Mouse (Mus musculus): ENCODE measurements around the gene Setdb1.

Gene Setdb1

DNA sequence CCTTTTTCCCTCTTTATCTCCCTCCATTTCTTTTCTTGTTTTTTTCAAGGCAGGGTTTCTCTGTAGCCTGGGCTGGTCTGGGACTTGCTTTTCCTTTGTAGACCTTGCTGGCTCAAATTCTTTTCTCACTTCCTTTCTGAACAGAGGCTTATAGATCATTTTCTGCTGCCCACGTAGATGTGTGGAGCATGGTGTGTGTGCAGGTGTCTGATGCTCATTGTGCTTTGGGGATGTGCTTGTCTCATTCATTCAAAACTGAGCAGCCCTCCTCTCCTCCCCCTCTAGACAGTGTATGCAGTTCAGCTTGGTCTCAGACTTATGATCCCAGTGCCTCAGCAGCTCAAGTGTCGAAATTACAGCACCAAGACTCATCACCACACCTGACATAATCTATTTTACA is 37.9 kb downstream of the Setdb1 start:
- no peak for DNase-seq (ENCODE audit: low spot score in 2 of 2)

DNA sequence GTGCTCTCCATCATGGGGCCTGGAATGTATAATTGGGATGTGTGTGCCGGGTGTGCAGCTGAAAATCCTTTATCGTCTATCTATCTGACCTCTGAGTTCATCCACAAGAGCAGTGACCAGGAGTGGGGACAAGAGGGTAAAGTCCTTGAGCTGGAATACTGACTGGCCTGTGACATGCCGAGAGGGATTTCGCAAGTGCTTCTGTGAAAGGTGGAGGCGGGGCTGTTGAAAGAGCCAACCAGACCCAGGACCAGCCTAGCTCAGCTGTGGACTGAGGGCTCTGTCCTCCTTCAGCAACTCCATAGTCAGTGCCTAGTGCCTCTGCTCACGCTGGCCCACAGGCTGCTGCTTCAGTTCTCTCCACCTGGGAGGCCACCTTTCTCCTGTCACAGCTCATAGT is 38.5 kb downstream of the Setdb1 start:
- no peak for DNase-seq (ENCODE audit: low spot score in 2 of 2)

DNA sequence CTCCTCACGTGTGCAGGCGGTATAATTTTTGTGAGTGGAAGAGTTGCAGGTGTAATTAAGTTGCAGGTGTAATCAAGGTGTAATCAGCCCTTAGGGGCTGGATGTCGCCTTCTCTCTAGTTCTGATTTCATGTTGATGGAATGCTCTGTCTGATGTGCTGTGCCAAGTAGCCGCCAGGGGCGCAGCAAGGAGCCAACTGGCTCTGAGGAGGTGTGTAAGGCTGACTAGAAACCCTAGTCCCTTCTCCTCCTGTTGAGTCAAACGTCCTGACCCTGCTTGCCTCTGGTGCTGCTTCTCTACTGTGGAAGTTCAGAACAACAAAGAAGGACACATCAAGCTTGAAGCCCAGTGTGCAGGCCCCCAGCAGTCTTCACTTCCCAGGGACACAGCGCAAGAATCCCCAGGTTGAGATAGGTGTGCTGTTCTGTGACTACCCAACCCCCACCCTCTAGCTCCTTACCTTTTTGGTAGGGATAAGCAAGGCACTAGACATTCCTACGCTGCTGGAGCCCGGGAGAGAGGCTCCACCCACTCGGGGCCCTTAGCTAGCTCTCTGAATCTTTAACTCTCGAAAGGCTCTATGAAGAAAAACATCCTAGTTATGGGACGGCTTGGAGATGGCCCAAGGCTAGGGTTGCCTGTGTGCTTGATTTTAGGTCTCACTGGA is 39.5 kb downstream of the Setdb1 start:
- peak; percentile 32 to 65 for DNase-seq (ENCODE audit: low spot score in 2 of 2)

DNA sequence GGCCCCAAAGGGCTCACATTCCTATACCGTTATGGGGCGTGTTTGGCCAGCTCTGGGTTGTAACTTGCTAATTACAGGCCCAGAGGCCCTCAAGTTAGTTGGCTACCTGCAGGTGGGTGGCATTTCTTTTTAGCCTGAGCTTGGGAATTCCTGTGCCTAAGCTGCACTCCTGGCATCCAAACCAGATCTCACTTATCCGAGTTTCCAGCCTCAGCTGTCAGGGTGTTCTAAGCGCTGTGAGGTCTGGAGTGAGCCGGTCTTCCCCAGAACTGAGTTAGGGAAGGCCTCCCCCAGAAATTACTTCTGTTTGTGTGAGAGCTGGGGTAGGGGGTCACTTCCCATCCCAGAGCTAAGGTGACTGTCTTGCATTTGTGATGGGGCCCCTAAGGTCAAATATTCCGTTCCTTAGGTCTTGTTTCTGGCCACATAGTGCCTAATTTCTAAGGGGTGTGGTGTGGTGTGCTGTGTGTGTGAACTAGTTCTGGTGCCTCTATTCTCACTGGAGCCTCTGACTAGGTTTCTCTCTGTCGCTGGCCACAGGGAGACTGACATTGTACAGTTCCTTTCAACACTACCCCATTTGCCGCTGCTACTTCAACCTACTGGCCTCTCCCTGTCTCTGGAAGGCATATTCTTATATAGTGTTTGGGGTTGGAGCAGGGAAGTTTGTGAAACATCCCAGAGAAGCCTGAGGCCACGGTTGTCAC is 41.0 kb downstream of the Setdb1 start:
- DNase-seq (ENCODE audit: low spot score in 2 of 2): no peak

DNA sequence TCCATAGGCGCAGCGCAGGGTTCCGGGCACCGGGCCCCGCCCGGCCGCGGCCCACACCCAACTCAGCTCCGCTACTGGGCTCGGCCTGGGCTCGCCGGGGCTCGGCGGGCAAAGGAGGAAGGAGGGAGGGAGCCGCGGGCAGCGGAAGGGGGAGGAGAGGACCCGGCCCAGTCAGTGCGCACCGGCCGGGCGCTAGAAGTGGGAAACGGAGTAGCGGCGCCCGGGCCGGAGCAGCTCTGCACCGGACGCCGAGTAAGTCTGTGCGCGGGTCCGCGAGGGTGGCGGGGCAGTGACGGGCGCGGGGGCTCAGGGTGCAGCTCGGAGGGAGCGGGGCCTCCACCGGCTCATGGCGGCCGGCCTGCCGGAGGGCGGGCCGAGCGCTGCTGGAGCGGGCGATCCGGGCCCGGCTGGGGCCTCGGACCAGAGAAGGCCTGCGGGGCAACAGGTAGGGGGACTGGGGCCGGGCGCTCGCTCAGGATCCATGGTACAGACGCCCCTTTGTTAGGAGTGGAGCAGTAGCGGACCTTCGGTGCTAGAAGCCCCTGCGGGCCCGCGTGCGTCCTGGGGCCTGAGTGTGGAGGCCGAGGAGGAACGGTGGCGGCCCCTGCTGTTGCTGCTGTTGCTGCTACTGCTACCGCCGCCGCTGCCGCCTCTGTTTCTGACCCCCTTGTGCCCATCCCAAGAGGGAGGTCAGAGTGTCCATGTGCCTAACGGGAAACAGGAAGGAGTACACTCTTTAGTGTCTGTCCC is 41.7 kb downstream of the Setdb1 start:
- peak; percentile 91 to 93 for DNase-seq (ENCODE audit: low spot score in 2 of 2)

DNA sequence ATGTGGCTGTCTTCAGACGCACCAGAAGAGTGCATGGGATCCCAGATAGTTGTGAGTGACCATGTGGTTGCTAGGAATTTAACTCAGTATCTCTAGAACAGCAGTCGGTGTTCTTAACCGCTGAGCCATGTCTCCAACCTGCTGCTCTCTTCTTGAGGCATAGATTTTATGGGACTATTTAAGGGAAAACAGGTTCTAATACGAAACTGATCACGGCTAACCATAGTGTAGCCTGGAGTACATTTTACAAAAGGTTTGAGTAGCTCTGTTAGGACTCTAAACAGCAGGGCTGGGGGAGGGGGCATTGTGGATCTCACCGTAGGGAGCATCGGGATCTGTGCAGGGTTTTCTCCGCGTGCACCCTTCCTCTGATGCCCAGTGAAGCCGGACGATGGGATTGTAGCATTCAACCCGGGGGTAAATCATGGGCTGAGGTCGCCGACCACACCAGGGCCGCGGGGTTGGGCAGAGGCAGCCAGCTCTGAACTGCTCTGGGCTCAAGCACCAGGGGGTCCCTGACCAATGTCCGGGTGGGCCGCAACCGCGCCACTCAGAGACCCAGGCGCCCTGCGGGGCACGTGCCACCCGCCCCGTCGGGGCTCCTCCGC is 42.4 kb downstream of the Setdb1 start, which contains the start of gene Cers2:
TSS of gene Cers2 (plus strand) at position 306 of the 608 bp plus-strand sequence.
- DNase-seq (ENCODE audit: low spot score in 2 of 2): no peak

DNA sequence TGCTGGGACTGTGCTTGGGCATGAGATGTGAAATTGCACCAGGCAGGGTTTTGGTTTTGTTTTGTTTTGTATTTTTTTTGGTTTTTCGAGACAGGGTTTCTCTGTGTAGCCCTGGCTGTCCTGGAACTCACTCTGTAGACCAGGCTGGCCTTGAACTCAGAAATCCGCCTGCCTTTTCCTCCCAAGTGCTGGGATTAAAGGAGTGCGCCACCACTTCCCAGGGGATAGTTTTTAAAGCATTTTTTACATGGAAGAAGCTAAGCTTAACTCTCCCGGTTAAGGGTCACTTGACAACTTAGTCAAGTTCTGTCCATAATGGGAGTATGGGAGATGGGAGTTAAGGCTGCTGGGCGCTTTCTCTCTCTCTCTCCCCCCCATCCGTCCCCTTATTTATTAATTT is 42.9 kb downstream of the Setdb1 start:
- no peak for DNase-seq (ENCODE audit: low spot score in 2 of 2)

DNA sequence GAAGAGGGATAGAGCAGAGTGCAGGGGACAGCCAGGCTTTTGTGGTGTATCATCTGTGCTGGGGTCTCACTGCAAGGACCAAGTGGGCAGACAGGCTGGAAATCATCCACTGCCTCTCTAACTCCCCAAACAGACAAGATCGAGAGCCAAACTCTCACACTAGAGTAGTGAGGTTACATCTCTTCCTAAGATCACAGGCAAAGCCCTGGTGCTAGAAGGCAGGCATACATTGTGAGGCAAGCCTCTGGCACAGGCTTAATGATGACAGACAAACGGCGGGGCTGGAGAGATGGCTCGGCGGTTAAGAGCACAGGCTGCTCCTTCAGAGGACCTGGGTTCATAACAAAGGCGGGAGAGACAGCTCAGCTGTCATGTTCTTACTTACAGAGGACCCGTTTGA is 43.5 kb downstream of the Setdb1 start:
- DNase-seq (ENCODE audit: low spot score in 2 of 2): no peak

DNA sequence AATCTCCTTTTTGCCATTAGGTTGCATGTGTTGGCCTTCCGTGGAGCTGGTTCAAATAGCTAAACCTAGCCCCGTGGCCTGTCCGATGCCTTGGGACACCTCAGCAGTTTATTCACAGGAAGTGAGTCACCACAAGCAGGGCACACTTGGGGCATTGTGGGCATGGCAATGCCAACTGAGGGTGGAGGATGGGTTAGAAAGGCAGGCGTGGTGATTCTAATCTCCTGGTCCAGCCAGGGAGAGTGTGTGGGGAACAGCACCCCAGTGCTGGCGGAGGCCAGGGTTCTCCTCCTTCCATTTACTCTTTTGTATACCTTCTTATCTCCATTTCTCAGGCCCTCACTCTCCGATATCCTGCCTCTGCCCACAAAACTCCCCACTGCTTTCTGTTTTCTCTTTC is 44.4 kb downstream of the Setdb1 start:
- DNase-seq (ENCODE audit: low spot score in 2 of 2): peak in 1 of 2 experiments; percentile 28

DNA sequence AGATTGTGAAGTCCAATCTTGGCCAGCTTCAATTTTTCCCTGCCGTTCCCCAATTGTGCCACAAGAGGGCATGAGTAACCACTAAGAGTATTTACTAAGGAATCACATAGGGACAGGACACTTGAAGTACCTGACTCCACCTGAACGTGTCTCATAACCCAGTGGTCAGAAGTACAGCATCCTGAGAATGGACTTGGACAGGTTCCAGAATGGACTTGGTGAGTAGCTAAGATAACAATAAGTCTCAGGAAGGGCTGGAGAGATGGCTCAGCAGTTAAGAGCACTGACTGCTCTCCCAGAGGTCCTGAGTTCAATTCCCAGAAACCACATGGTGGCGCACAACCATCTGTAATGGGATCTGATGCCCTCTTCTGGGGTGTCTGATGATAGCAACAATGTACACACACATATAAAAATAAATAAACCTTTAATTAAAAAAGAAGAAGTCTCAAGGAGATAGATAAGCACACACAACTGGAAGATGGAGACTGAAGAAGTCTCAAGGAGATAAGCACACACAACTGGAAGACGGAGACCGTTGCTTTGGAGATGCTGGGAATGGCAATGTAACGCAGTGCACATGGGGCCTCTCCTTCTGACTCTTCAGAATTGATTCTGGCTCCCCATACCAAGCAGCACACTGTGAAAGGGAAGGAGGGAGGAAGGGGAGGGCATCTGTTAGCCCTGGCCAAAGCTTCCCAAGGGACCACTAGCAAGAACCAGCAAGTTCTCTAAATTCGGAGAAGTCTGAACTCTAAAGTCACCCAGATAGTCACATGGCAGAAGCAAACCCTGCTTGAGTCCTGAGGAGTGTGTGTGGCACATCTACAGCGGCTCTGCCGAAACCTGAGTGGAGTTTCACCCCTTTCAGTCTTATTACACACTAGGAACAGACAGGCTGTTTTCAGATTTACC is 45.8 kb downstream of the Setdb1 start:
- DNase-seq (ENCODE audit: low spot score in 2 of 2): peak; percentile 52 to 64

DNA sequence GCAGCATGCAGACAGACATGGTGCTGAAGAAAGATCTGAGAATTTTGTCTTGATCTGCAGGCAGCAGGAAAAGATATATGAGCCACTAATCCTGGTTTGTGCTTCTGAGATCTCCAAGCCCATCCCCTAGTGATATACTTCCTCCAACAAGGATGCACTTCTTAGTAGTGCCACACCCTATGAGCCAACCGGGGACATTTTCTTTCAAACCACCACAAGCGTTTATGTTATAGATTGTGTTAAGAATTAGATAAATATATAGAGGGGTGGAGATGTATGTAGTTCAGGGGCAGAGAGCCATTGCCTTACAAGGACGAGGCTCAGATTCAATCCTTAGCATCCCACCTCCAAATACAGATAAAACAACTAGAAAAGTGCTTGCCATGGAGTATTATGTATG is 46.5 kb downstream of the Setdb1 start:
- DNase-seq (ENCODE audit: low spot score in 2 of 2): no peak

DNA sequence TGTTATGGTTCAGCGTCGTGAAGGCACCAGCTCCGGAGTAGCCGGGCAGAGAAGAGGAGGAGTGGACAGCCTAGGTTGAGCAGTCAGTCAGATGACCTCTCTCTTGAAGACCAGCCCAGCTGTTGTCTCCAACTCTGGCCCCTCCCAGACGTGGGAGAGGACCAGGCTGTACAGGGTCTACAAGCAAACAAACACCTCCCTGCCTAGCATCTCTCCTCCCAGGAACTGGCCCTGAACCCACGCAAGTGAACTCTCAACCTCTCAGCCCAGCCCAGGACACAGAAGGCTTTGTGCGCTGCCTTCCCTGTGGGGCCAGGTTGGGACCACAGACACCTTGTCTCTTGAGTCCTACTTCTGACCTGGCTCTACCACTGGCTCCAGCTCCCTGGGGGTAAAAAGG is 49.9 kb downstream of the Setdb1 start, which contains the start of gene Anxa9:
TSS of gene Anxa9 (minus strand) at position 77 of the 400 bp plus-strand sequence.
- DNase-seq (ENCODE audit: low spot score in 2 of 2): no peak

DNA sequence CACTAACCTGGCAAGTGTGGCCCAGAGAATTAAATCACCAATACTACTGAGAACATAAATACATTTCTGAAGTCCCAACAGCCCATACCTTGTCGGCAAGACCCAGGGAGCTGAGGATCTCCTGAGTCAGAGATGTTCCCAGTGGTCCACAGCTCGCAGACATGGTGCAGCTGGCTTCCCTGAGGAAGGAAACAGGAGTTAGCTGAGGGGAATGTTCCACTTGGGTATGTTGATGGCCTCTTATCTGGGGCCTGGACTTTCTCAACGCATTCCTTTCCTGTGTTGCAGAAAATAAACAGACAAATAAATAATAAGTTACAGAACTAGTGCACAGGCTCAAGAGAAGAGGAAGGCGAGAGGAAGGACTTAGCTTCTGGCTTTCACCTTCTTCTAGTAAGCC is 50.8 kb downstream of the Setdb1 start:
- no peak for DNase-seq (ENCODE audit: low spot score in 2 of 2)

DNA sequence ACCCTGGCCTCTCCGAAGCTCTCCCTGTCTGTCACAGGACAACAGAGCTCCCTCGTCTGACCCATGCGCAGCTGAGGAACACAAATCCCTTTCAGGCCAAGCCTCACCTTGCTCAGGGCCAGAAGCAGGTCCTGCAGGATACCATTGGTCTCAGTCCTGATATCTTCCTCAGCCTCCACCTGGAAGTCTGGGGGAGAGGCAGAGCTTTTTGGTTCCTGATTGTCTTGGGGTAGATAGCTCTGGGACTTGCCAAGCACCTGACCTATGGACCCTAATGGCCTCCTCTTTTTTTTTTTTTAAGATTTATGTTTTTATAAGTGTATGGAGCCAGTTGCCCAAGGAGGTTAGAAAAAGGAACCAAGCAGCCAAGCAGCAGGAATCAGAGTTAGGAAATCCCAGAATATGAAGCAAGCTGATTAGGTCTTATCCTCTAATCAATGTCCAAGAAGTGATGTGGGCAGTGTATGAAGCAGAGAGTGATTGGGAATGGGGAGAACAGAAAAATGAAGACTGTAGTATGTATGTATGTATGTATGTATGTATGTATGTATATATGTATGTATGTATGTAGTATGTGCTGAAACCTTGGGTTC is 55.7 kb downstream of the Setdb1 start:
- no peak for DNase-seq (ENCODE audit: low spot score in 2 of 2)

DNA sequence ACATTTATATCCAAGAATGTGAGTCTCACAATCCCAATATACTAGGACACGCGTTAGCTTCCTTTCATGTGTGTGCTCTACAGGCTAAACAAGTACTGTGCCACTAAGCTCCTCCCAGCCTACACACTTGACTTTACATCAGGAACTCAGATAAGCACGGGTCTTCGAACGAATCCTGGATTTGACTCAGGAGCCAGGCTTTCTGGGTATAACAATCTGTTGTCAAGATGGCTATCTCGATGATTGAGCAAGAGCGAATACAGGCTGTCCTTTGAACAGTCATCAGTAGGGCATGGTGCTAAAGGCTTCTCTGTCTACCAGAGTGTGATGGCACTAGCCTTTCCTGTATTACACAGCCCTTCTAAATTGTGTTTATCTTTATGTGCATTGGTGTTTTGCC is 59.0 kb downstream of the Setdb1 start:
- DNase-seq (ENCODE audit: low spot score in 2 of 2): no peak

DNA sequence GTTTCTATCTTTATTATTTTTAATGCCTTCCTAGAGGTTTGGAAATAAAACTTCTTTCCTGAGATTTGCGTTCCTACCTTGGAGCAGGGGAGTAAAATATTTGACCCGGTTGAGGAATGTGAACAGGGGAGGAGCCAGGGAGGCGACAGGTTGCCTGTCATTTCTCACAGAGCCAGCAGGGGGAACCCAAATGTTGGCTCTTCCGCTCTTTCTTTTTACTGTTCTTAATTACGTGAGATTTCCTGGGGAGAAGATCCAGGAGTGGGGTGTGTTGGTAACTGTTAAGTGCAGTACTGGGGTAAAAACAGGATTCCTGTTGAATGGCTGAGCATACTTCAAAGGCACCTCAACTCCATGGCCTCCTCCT is 60.9 kb downstream of the Setdb1 start:
- DNase-seq (ENCODE audit: low spot score in 2 of 2): peak in 1 of 2 experiments; percentile 45

DNA sequence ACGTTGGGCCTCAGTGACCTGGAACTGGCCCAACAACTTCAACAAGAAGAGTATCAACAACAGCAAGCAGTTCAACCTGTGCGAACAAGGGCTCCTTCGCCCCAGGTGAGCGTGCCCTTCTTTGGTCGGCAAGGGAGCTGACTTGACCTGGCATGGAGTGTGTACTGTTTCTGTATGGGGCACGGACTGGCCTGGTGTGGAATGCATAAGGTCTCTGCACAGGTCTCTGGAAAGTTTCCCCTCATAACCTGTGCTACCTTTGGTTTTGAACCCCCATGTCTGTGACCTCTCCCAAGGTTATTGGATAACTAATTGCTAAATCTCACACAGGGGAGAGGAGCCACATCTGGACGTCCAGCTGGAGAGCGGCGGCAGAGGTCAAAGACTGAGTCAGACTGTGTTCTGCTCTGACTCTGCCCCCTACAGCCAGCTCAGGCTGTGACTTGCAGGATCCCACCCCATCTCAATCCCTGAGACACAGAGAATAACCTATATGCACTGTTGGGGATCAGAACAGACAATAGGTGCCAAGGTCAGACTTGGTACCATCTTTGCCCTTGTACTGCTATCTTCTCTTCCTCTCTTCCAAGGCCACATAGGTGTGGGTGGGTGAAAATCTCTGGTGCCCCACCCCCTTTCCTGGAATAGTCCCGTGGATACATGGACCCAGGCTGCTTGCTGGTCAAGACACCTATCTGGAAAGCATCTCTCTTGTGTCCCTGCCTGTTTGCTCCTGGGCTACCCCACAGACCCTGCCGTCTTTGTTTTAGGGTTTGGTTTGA is 61.5 kb downstream of the Setdb1 start:
- DNase-seq (ENCODE audit: low spot score in 2 of 2): no peak

DNA sequence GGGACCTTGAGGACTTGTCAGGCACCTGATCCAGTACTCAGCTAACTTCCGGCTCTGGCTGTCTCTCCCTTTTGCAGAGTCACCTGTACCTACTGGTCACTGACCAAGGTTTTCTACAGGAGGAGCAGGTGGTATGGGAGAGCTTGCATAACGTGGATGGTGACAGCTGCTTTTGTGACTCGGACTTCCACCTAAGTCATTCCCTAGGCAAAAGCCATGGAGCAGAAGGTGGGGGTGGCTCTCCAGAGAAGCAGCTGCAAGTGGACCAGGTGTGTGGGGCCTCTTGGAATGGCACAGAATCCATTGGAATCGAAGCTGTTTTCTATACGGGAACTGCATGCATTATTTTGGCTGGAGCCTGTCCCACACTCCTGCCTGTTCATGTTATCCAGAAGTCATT is 62.3 kb downstream of the Setdb1 start:
- DNase-seq (ENCODE audit: low spot score in 2 of 2): no peak

DNA sequence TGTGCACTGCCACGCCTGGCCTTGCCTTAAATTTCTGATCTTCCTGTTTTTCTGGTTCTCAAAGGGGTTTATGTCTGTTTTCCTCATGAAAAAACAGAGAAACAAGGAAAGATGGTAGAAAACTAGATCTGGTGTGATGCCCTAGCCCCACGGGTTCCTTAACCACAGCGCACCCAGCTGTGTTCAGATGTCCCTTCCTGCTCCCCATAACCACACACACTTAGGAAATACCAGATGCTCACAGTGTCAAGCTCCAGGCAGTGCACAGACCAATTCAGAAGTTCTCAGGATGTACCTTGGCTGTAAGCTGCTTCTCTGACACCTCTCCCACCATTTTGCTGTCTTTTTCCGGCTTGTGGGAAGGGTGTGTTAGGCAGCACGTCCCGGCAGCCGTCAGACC is 62.7 kb downstream of the Setdb1 start:
- DNase-seq (ENCODE audit: low spot score in 2 of 2): no peak

DNA sequence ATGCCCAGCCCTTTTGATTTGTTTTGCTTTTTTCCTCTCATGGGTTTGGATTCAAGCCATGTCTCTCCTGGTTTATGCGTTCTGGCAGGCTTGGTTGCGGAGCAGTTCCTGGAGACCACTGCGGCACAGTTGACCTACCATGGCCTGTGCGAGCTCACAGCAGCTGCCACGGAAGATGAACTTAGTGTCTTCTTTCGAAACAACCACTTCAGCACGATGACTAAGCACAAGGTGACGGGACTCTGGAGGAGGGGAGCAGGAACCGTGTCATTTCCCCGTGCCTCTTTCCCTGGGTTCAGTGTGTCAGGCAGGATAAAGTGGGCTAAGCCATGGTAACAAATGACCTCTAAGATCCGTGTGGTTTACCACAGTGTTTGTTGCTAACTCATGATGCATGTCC is 63.5 kb downstream of the Setdb1 start:
- DNase-seq (ENCODE audit: low spot score in 2 of 2): no peak
